Mouse (Mus musculus) brain, embryonic 14.5 days (tissue): ENCODE results near the gene Prr15l.

Experiments
- CTCF ChIP-seq: fragments of 200-500 bp; IDR thresholded peaks from 2 replicates; pipeline ENCODE4 v1.5.1; 2012; ENCODE audit warnings: inconsistent platforms, mild to moderate bottlenecking, moderate library complexity, borderline replicate concordance; ENCODE audit not compliant: insufficient read depth, insufficient read length; ENCODE audit errors: extremely low read depth
- POLR2A ChIP-seq: fragments of 200-500 bp; IDR thresholded peaks from 2 replicates; pipeline ENCODE4 v1.6.1; 2012; ENCODE audit warnings: mild to moderate bottlenecking, inconsistent platforms, borderline replicate concordance; ENCODE audit not compliant: poor library complexity, insufficient read depth, insufficient read length, severe bottlenecking; ENCODE audit errors: extremely low read depth

GRCm38 (mm10) chr11:96878715-96879114, 49.2 kb upstream of the Prr15l start:
- no peak for TF ChIP-seq CTCF
- TF ChIP-seq POLR2A, result no peak
